Mouse (Mus musculus) adipose tissue, adult 10 weeks (tissue): ENCODE data around the gene Dip2c. TPM values are rescaled to one million over a fixed set of nuclear protein-coding genes. Genes with fewer than 3 reads are reported as not detected.

ENCODE experiments used
- polyA plus RNA-seq: library from polyadenylated mRNA; stranded (reverse); fragments of 350-450 nt; fragmentation: Illumina TruSeq; extraction: RNeasy Lipid Tissue Mini Kit (QIAGEN cat#74804); gene quantifications from one replicate; pipeline ENCODE4 v1.2.3, GENCODE M21; 2014; ENCODE audit warnings: low read depth, low replicate concordance

Gene Dip2c
- polyA plus RNA-seq: 6.5 TPM

GRCm38 (mm10) chr13:9276322-9276855, at the start of gene Dip2c:
Gene Dip2c (plus strand): TSS chr13:9276528.

Other genes starting within 250 kb of the Dip2c start
- 33.3 TPM for gene Larp4b, start 182.6 kb upstream of the Dip2c start, polyA plus RNA-seq